Mouse (Mus musculus) liver, postnatal 0 days (tissue): ENCODE data around the gene Arid4b. TPM values are rescaled to one million over a fixed set of nuclear protein-coding genes. Genes with fewer than 3 reads are reported as not detected.

Experiments
- ATAC-seq: fragments of 200-750 bp; cut with Nextera tagmentation; 2 replicates; pipeline ENCODE4 v1.8.0; 2017; ENCODE audit warnings: mild to moderate bottlenecking, moderate library complexity
- DNase-seq: peaks from one replicate; pipeline ENCODE4 v3.0.0-alpha.2; 2016
- H3K27ac ChIP-seq: fragments of 300-500 bp; sonication (generic); 2 replicates; pipeline ENCODE4 v1.5.1; 2014; ENCODE audit warnings: antibody characterized with exemption, moderate library complexity, mild to moderate bottlenecking, low read depth
- H3K27me3 ChIP-seq: fragments of 300-500 bp; sonication (generic); 2 replicates; pipeline ENCODE4 v1.6.1; 2014; ENCODE audit warnings: low read length, control low read depth, mixed read lengths; ENCODE audit not compliant: insufficient read depth
- H3K36me3 ChIP-seq: fragments of 300-500 bp; sonication (generic); replicated peaks from 2 replicates; pipeline ENCODE4 v1.6.1; 2014; ENCODE audit warnings: mild to moderate bottlenecking, control low read depth, low read length, moderate library complexity, mixed read lengths; ENCODE audit not compliant: insufficient read depth
- H3K4me1 ChIP-seq: fragments of 300-500 bp; sonication (generic); 2 replicates; pipeline ENCODE4 v1.6.1; 2014; ENCODE audit warnings: antibody characterized with exemption, mild to moderate bottlenecking, control low read depth; ENCODE audit not compliant: insufficient read depth
- H3K4me2 ChIP-seq: fragments of 300-500 bp; sonication (generic); 2 replicates; pipeline ENCODE4 v1.6.1; 2014; ENCODE audit warnings: low read depth, mild to moderate bottlenecking, low read length, moderate library complexity, mixed read lengths
- H3K4me3 ChIP-seq: fragments of 300-500 bp; sonication (generic); 2 replicates; pipeline ENCODE4 v1.5.1; 2014; ENCODE audit warnings: low read depth, low read length
- H3K9ac ChIP-seq: fragments of 300-500 bp; sonication (generic); replicated peaks from 2 replicates; pipeline ENCODE4 v1.6.1; 2014; ENCODE audit warnings: mild to moderate bottlenecking, moderate library complexity
- H3K9me3 ChIP-seq: fragments of 300-500 bp; sonication (generic); 2 replicates; pipeline ENCODE4 v1.6.1; 2016; ENCODE audit warnings: mild to moderate bottlenecking, control low read depth, low read length, mixed read lengths
- CTCF ChIP-seq: sonication (generic); IDR thresholded peaks from 2 replicates; pipeline ENCODE4 v1.5.1; 2016; ENCODE audit warnings: antibody characterized with exemption, low read depth
- EP300 ChIP-seq: IDR thresholded peaks from 2 replicates; pipeline ENCODE4 v1.6.1; 2016; ENCODE audit warnings: antibody characterized with exemption, low read depth, mild to moderate bottlenecking
- WGBS: fragments of 180-500 bp; shearing (Covaris S2); extraction: QIAGEN DNeasy Blood & Tissue Kit; methylation state at CpG from one replicate; pipeline ENCODE4 v1.1.7; 2014; ENCODE audit not compliant: insufficient replicate concordance; 5-methylcytosine and 5-hydroxymethylcytosine counted together
- polyA plus RNA-seq: library from polyadenylated mRNA; unstranded; fragments of >200 nt; fragmentation: Nextera tagmentation; extraction: Ambion mirVana; gene quantifications from 2 replicates; pipeline ENCODE4 v1.2.1, GENCODE M21; 2015

Gene Arid4b
- polyA plus RNA-seq, 1 experiment from 2014 or later, result 17.1 TPM

- H3K9ac ChIP-seq, result peak overlapping the region; percentile 98
- TF ChIP-seq EP300 (no peak), CTCF (no peak)
- H3K27me3 ChIP-seq, result no peaks in the 10 kb centered on the region
- H3K9me3 ChIP-seq, result no peaks in the 10 kb centered on the region
- H3K4me2 ChIP-seq, result peak overlapping the region; percentile 78
- DNase-seq (no peak), ATAC-seq (no peak)
- H3K4me3 ChIP-seq, result peak overlapping the region; percentile 95
- peak overlapping the region; percentile 95 for H3K27ac ChIP-seq
- H3K4me1 ChIP-seq, result peaks cover 13% of the 10 kb centered on the region
- H3K36me3 ChIP-seq, result no peaks in the 10 kb centered on the region; the same call in 1 of the 2 replicates
- WGBS, result 17% methylated on average over 9 of the region's 9 CpGs
Measured at GRCm38 (mm10) chr13:14065028-14065380, 2.0 kb downstream of the Arid4b start.

GRCm38 (mm10) chr13:14065701-14066100, 2.7 kb downstream of the Arid4b start:
- peaks cover 10% of the 10 kb centered on the region for H3K4me1 ChIP-seq

GRCm38 (mm10) chr13:14068035-14068434, 5.0 kb downstream of the Arid4b start:
- Histone ChIP-seq H3K4me1 (no peaks in the 10 kb centered on the region), H3K9ac (no peak overlapping the region), H3K27me3 (no peaks in the 10 kb centered on the region), H3K9me3 (no peaks in the 10 kb centered on the region), H3K36me3 (no peaks in the 10 kb centered on the region; the same call in 1 of the 2 replicates), H3K27ac (no peak overlapping the region), H3K4me3 (no peak overlapping the region), H3K4me2 (no peak overlapping the region)
- DNase-seq (no peak), ATAC-seq (no peak)
- TF ChIP-seq CTCF (no peak), EP300 (no peak)

More at GRCm38 (mm10) chr13:14065701-14066100, 2.7 kb downstream of the Arid4b start:
- no peak for DNase-seq
- WGBS, result 77% methylated on average over 1 of the region's 1 CpGs
- TF ChIP-seq EP300, result no peak
- no peak for TF ChIP-seq CTCF
- Histone ChIP-seq H3K36me3 (no peaks in the 10 kb centered on the region; the same call in 1 of the 2 replicates), H3K9me3 (no peaks in the 10 kb centered on the region), H3K27ac (no peak overlapping the region), H3K4me2 (peak overlapping the region; percentile 16), H3K4me3 (no peak overlapping the region), H3K27me3 (no peaks in the 10 kb centered on the region), H3K9ac (no peak overlapping the region)
- ATAC-seq, result no peak

DNA sequence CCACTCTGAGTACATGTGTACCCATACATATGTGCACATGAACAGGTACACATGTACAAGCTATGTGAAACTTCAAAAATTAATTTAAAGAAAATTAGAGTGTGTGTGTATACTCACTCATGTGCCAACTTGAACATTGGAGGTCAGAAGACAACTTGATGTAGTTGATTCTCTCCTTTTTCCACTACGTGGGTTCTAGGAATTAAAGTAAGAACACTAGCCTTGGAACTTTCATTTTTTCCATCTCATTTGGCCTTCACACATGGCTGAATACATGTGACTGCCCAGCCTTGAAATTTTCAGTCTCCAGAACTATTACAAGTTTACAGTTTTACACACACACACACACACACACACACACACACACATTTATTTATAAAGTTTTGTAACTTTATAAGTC, 6.3 kb downstream of the Arid4b start:
- no peak for DNase-seq

DNA sequence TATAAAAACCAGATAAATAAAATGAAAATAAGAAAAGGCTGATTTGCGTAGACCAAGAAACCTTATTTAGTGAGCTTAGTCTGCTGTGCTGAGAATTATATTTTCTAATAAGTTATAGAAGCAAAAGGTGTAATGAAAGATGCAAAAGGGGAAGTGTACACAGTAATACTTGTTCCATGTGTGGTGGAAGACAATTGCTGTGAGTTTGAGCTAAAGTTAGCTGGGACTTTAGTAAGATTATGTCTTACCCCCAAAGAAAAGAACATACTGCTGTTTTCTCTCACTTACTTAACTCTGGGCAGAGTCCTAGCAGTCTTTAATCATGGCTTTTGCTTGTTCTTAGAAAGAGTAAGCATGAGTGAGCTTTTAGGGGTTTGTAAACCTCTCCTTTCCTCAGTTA, 11.3 kb downstream of the Arid4b start:
- H3K9me3 ChIP-seq, result no peaks in the 10 kb centered on the region
- H3K4me2 ChIP-seq, result no peak overlapping the region
- no peak overlapping the region for H3K27ac ChIP-seq

More for the DNA sequence above, 6.3 kb downstream of the Arid4b start:
- no peak for ATAC-seq
- Histone ChIP-seq H3K4me1 (no peaks in the 10 kb centered on the region), H3K4me3 (no peak overlapping the region), H3K9ac (no peak overlapping the region), H3K27ac (no peak overlapping the region), H3K4me2 (no peak overlapping the region), H3K9me3 (no peaks in the 10 kb centered on the region), H3K36me3 (no peaks in the 10 kb centered on the region; the same call in 1 of the 2 replicates), H3K27me3 (no peaks in the 10 kb centered on the region)
- TF ChIP-seq EP300, result no peak
- no peak for TF ChIP-seq CTCF
- 79% methylated on average over 1 of the region's 1 CpGs for WGBS

GRCm38 (mm10) chr13:14075326-14075725, 12.3 kb downstream of the Arid4b start:
- Histone ChIP-seq H3K27me3 (no peaks in the 10 kb centered on the region), H3K27ac (no peak overlapping the region), H3K9me3 (no peaks in the 10 kb centered on the region), H3K9ac (no peak overlapping the region), H3K36me3 (no peaks in the 10 kb centered on the region), H3K4me3 (no peak overlapping the region), H3K4me2 (no peak overlapping the region), H3K4me1 (no peaks in the 10 kb centered on the region)
- DNase-seq (no peak), ATAC-seq (no peak)
- WGBS, result 71% methylated on average over 1 of the region's 1 CpGs
- TF ChIP-seq CTCF (no peak), EP300 (no peak)

More for the DNA sequence above, 11.3 kb downstream of the Arid4b start:
- no peaks in the 10 kb centered on the region for H3K4me1 ChIP-seq
- no peaks in the 10 kb centered on the region for H3K36me3 ChIP-seq
- no peak for TF ChIP-seq EP300
- TF ChIP-seq CTCF, result no peak
- H3K9ac ChIP-seq, result no peak overlapping the region
- H3K27me3 ChIP-seq, result no peaks in the 10 kb centered on the region
- DNase-seq (no peak), ATAC-seq (no peak)
- no peak overlapping the region for H3K4me3 ChIP-seq
- 93% methylated on average over 1 of the region's 1 CpGs for WGBS

DNA sequence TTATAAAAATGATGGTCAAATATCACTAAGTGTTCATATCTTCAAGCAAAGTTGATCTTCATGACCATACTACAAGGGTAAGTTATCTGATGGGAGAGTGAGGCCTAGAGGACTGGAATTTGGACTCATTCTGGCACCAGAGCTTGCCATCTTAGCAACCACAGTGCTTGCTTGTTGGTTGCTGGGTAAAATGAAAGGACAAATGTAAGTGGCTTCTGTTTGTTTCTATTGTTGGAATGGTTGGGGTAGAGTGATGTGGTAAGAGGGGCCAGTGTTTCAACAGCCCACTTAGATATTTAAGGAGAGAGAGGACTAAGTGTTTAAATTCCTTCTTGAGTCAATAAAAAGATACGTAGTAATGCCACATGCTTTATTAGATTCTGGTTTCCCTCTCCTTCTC, 25.6 kb downstream of the Arid4b start:
- H3K36me3 ChIP-seq, result no peaks in the 10 kb centered on the region
- ATAC-seq (no peak), DNase-seq (no peak)
- no peak overlapping the region for H3K4me3 ChIP-seq
- no peak overlapping the region for H3K4me2 ChIP-seq
- no peak overlapping the region for H3K27ac ChIP-seq
- peaks cover 4% of the 10 kb centered on the region for H3K4me1 ChIP-seq
- no peak overlapping the region for H3K9ac ChIP-seq
- whole genome bisulfite sequencing, result 72% methylated on average over 1 of the region's 1 CpGs
- no peaks in the 10 kb centered on the region for H3K27me3 ChIP-seq
- H3K9me3 ChIP-seq, result no peaks in the 10 kb centered on the region
- TF ChIP-seq CTCF, result no peak
- TF ChIP-seq EP300, result no peak
